Mouse (Mus musculus): ENCODE results near the gene Hnrnph2. TPM values are rescaled to one million over a fixed set of nuclear protein-coding genes. Genes with fewer than 3 reads are reported as not detected.

Gene Hnrnph2
- polyA plus RNA-seq (2014; fragmentation: Nextera tagmentation; extraction: Ambion mirVana): 91.6 and 99.6 TPM in 2 replicates

- Histone ChIP-seq H3K9me3 (ENCODE audit: control insufficient read depth, low read length) (no peaks in the 10 kb centered on the region), H3K4me1 (ENCODE audit: control insufficient read depth, insufficient read depth, low read length) (no peaks in the 10 kb centered on the region), H3K4me2 (replicated peaks; ENCODE audit: low read depth, low read length) (peak within 1 kb of the TSS; percentile 51), H3K4me3 (ENCODE audit: low read length) (peak within 1 kb of the TSS; percentile 57), H3K27me3 (ENCODE audit: control insufficient read depth, insufficient read depth, low read length) (no peaks in the 10 kb centered on the region), H3K27ac (ENCODE audit: low read depth, low read length) (peak within 1 kb of the TSS; percentile 78), H3K9ac (ENCODE audit: low read depth, low read length) (peak within 1 kb of the TSS; percentile 66), H3K36me3 (ENCODE audit: control insufficient read depth, insufficient read depth, low read length) (no peaks in the 10 kb centered on the region; the same call in 1 of the 2 replicates)
- 33% methylated on average over 33 of the region's 33 CpGs for WGBS
- peak; percentile 98 for ATAC-seq (ENCODE audit: low FRiP score, low TSS enrichment)
These were observed at the start of gene Hnrnph2, which contains the start of gene Gla for GRCm38 (mm10) chrX:134600659-134601379. TSS of gene Hnrnph2 (plus strand) at chrX:134601179. TSS of gene Gla (minus strand) at chrX:134601125.

- H3K4me2 ChIP-seq (replicated peaks; ENCODE audit: low read depth, low read length): no peak overlapping the region
- WGBS: 74% methylated on average over 4 of the region's 4 CpGs
- H3K9ac ChIP-seq (ENCODE audit: low read depth, low read length): no peak overlapping the region
- no peaks in the 10 kb centered on the region for H3K27me3 ChIP-seq (ENCODE audit: control insufficient read depth, insufficient read depth, low read length)
- no peaks in the 10 kb centered on the region for H3K36me3 ChIP-seq (ENCODE audit: control insufficient read depth, insufficient read depth, low read length)
- H3K9me3 ChIP-seq (ENCODE audit: control insufficient read depth, low read length): no peaks in the 10 kb centered on the region
- ATAC-seq (ENCODE audit: low FRiP score, low TSS enrichment): no peak
- H3K4me3 ChIP-seq (ENCODE audit: low read length): no peak overlapping the region
- H3K4me1 ChIP-seq (ENCODE audit: control insufficient read depth, insufficient read depth, low read length): no peaks in the 10 kb centered on the region
- no peak overlapping the region for H3K27ac ChIP-seq (ENCODE audit: low read depth, low read length)
These were observed 47.7 kb upstream of the Hnrnph2 start for GRCm38 (mm10) chrX:134553326-134553725.

GRCm38 (mm10) chrX:134554425-134554824, 46.6 kb upstream of the Hnrnph2 start:
- no peaks in the 10 kb centered on the region for H3K27me3 ChIP-seq (ENCODE audit: control insufficient read depth, insufficient read depth, low read length)
- H3K4me2 ChIP-seq (replicated peaks; ENCODE audit: low read depth, low read length): no peak overlapping the region
- H3K4me1 ChIP-seq (ENCODE audit: control insufficient read depth, insufficient read depth, low read length): no peaks in the 10 kb centered on the region
- no peak overlapping the region for H3K9ac ChIP-seq (ENCODE audit: low read depth, low read length)
- H3K36me3 ChIP-seq (ENCODE audit: control insufficient read depth, insufficient read depth, low read length): no peaks in the 10 kb centered on the region
- ATAC-seq (ENCODE audit: low FRiP score, low TSS enrichment): no peak
- H3K9me3 ChIP-seq (ENCODE audit: control insufficient read depth, low read length): no peaks in the 10 kb centered on the region
- no peak overlapping the region for H3K27ac ChIP-seq (ENCODE audit: low read depth, low read length)
- WGBS: 75% methylated on average over 6 of the region's 6 CpGs
- no peak overlapping the region for H3K4me3 ChIP-seq (ENCODE audit: low read length)

GRCm38 (mm10) chrX:134564326-134564725, 36.7 kb upstream of the Hnrnph2 start:
- no peak overlapping the region for H3K9ac ChIP-seq (ENCODE audit: low read depth, low read length)
- no peak overlapping the region for H3K4me3 ChIP-seq (ENCODE audit: low read length)
- ATAC-seq (ENCODE audit: low FRiP score, low TSS enrichment): no peak
- no peak overlapping the region for H3K27ac ChIP-seq (ENCODE audit: low read depth, low read length)
- H3K9me3 ChIP-seq (ENCODE audit: control insufficient read depth, low read length): no peaks in the 10 kb centered on the region
- no peaks in the 10 kb centered on the region for H3K4me1 ChIP-seq (ENCODE audit: control insufficient read depth, insufficient read depth, low read length)
- no peak overlapping the region for H3K4me2 ChIP-seq (replicated peaks; ENCODE audit: low read depth, low read length)
- 84% methylated on average over 4 of the region's 4 CpGs for WGBS
- no peaks in the 10 kb centered on the region for H3K36me3 ChIP-seq (ENCODE audit: control insufficient read depth, insufficient read depth, low read length)
- no peaks in the 10 kb centered on the region; the same call in 1 of the 2 replicates for H3K27me3 ChIP-seq (ENCODE audit: control insufficient read depth, insufficient read depth, low read length)

- H3K4me3 ChIP-seq (ENCODE audit: low read length): no peak overlapping the region
- no peaks in the 10 kb centered on the region for H3K9me3 ChIP-seq (ENCODE audit: control insufficient read depth, low read length)
- H3K4me2 ChIP-seq (replicated peaks; ENCODE audit: low read depth, low read length): no peak overlapping the region
- no peaks in the 10 kb centered on the region; the same call in 1 of the 2 replicates for H3K27me3 ChIP-seq (ENCODE audit: control insufficient read depth, insufficient read depth, low read length)
- WGBS: 82% methylated on average over 8 of the region's 8 CpGs
- no peak overlapping the region for H3K27ac ChIP-seq (ENCODE audit: low read depth, low read length)
- no peak for ATAC-seq (ENCODE audit: low FRiP score, low TSS enrichment)
- no peaks in the 10 kb centered on the region for H3K4me1 ChIP-seq (ENCODE audit: control insufficient read depth, insufficient read depth, low read length)
- H3K9ac ChIP-seq (ENCODE audit: low read depth, low read length): no peak overlapping the region
- H3K36me3 ChIP-seq (ENCODE audit: control insufficient read depth, insufficient read depth, low read length): no peaks in the 10 kb centered on the region
These were observed 34.3 kb upstream of the Hnrnph2 start for GRCm38 (mm10) chrX:134566536-134567222.

- H3K9me3 ChIP-seq (ENCODE audit: control insufficient read depth, low read length): no peaks in the 10 kb centered on the region
- no peaks in the 10 kb centered on the region for H3K27me3 ChIP-seq (ENCODE audit: control insufficient read depth, insufficient read depth, low read length)
- 80% methylated on average over 4 of the region's 4 CpGs for WGBS
- no peak overlapping the region for H3K9ac ChIP-seq (ENCODE audit: low read depth, low read length)
- no peaks in the 10 kb centered on the region for H3K4me1 ChIP-seq (ENCODE audit: control insufficient read depth, insufficient read depth, low read length)
- H3K27ac ChIP-seq (ENCODE audit: low read depth, low read length): no peak overlapping the region
- H3K36me3 ChIP-seq (ENCODE audit: control insufficient read depth, insufficient read depth, low read length): no peaks in the 10 kb centered on the region
- H3K4me2 ChIP-seq (replicated peaks; ENCODE audit: low read depth, low read length): no peak overlapping the region
- no peak overlapping the region for H3K4me3 ChIP-seq (ENCODE audit: low read length)
- ATAC-seq (ENCODE audit: low FRiP score, low TSS enrichment): no peak
These were observed 23.1 kb upstream of the Hnrnph2 start for GRCm38 (mm10) chrX:134577896-134578295.

- Histone ChIP-seq H3K4me2 (replicated peaks; ENCODE audit: low read depth, low read length) (no peak overlapping the region), H3K9ac (ENCODE audit: low read depth, low read length) (no peak overlapping the region), H3K9me3 (ENCODE audit: control insufficient read depth, low read length) (no peaks in the 10 kb centered on the region), H3K36me3 (ENCODE audit: control insufficient read depth, insufficient read depth, low read length) (no peaks in the 10 kb centered on the region), H3K27ac (ENCODE audit: low read depth, low read length) (no peak overlapping the region), H3K4me1 (ENCODE audit: control insufficient read depth, insufficient read depth, low read length) (no peaks in the 10 kb centered on the region), H3K27me3 (ENCODE audit: control insufficient read depth, insufficient read depth, low read length) (no peaks in the 10 kb centered on the region), H3K4me3 (ENCODE audit: low read length) (no peak overlapping the region)
- 83% methylated on average over 14 of the region's 14 CpGs for WGBS
- no peak for ATAC-seq (ENCODE audit: low FRiP score, low TSS enrichment)
These were observed 20.3 kb upstream of the Hnrnph2 start for GRCm38 (mm10) chrX:134580528-134581305.

GRCm38 (mm10) chrX:134582270-134582669, 18.7 kb upstream of the Hnrnph2 start:
- Histone ChIP-seq H3K27ac (ENCODE audit: low read depth, low read length) (no peak overlapping the region), H3K4me2 (replicated peaks; ENCODE audit: low read depth, low read length) (no peak overlapping the region), H3K4me3 (ENCODE audit: low read length) (no peak overlapping the region), H3K9me3 (ENCODE audit: control insufficient read depth, low read length) (no peaks in the 10 kb centered on the region), H3K27me3 (ENCODE audit: control insufficient read depth, insufficient read depth, low read length) (no peaks in the 10 kb centered on the region), H3K9ac (ENCODE audit: low read depth, low read length) (no peak overlapping the region), H3K36me3 (ENCODE audit: control insufficient read depth, insufficient read depth, low read length) (no peaks in the 10 kb centered on the region), H3K4me1 (ENCODE audit: control insufficient read depth, insufficient read depth, low read length) (no peaks in the 10 kb centered on the region)
- 81% methylated on average over 11 of the region's 11 CpGs for WGBS
- no peak for ATAC-seq (ENCODE audit: low FRiP score, low TSS enrichment)
